Mouse (Mus musculus) B cell, adult 62 days (primary cell): ENCODE measurements around the gene Alb. TPM values are rescaled to one million over a fixed set of nuclear protein-coding genes. Genes with fewer than 3 reads are reported as not detected.

Experiments
- total RNA-seq: library from RNA; stranded (reverse); gene quantifications from 4 replicates; pipeline ENCODE4 v1.2.4, GENCODE M21; 2023

Gene Alb
- total RNA-seq, result not detected in 4 replicates

DNA sequence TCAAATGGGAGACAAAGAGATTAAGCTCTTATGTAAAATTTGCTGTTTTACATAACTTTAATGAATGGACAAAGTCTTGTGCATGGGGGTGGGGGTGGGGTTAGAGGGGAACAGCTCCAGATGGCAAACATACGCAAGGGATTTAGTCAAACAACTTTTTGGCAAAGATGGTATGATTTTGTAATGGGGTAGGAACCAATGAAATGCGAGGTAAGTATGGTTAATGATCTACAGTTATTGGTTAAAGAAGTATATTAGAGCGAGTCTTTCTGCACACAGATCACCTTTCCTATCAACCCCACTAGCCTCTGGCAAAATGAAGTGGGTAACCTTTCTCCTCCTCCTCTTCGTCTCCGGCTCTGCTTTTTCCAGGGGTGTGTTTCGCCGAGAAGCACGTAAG is at the start of gene Alb:
TSS of gene Alb (plus strand) at position 279 of the 400 bp plus-strand sequence.

DNA sequence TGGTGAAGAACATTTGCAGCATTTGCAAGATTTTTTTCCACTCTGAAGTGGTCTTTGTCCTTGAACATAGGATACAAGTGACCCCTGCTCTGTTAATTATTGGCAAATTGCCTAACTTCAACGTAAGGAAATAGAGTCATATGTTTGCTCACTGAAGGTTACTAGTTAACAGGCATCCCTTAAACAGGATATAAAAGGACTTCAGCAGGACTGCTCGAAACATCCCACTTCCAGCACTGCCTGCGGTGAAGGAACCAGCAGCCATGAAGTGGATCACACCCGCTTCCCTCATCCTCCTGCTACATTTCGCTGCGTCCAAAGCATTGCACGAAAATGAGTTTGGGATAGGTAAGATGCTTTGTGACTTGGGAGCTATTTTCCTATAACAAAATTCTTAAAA is 29.8 kb downstream of the Alb start, which contains the start of gene Afp:
TSS of gene Afp (plus strand) at position 220 of the 400 bp plus-strand sequence.

DNA sequence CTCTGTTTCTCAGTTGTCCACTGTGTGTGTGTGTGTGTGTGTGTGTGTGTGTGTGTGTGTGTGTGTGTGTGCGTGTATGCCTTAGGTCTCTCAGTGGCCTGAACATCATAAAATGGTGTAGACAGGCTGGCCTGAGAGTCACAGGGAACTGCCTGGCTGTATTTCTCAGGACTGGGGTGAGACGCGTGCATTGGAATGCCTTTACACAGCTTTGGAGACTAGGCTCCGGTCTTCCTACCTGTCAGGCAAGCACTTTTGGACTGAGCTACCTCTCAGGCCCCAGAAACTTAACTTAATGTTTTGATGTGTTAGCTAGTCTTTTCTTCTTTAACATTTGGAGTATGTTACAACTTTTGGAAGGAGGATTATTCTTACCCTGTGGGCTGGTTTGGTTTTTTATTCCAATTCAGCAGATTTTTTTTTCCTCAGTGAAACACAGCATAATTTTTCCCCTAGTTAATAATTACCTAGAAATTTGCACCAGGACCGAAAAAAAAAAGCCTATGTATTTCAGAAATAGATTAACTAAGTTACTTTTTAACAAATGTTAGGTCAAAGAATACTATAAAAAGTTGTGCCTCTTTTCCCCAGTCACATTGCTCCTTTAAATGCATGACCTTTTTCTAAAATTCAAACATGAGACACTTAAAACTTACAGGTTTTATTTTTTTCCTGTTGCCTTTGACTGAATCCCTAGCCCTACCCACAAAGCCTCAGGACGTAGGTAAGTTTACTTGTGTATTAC is 57.8 kb downstream of the Alb start, which contains the start of gene Afm:
TSS of gene Afm (plus strand) at position 577 of the 745 bp plus-strand sequence.

Other genes with a start within 250 kb of the Alb start
- gene Cox18, start 236.9 kb upstream of the Alb start, total RNA-seq, result 21.2 to 27.4 TPM (median 26.5 TPM) in 4 replicates
- gene Ankrd17, start 94.3 kb upstream of the Alb start, total RNA-seq, result 155 to 169 TPM (median 162 TPM) in 4 replicates
- gene Gm9958, start 93.7 kb upstream of the Alb start, total RNA-seq, result 3.6 to 4.8 TPM (median 3.9 TPM) in 4 replicates
- 2.9 to 5.6 TPM (median 3.9 TPM) in 4 replicates for gene Afp, start 29.8 kb downstream of the Alb start, total RNA-seq
- gene Afm, start 58.0 kb downstream of the Alb start, total RNA-seq, result not detected in 4 replicates
- not detected in 4 replicates for gene 5830473C10Rik, start 100.2 kb downstream of the Alb start, total RNA-seq
- gene Rassf6, start 179.8 kb downstream of the Alb start, total RNA-seq, result 2.8 to 4.5 TPM (median 3.3 TPM) in 4 replicates